Mouse (Mus musculus) small intestine, adult 2 months (tissue): ENCODE data around the gene Morc2b.

Experiments
- CTCF ChIP-seq: fragments of 200-500 bp; IDR thresholded peaks from 2 replicates; pipeline ENCODE4 v1.5.1; 2012; ENCODE audit warnings: low read depth, mild to moderate bottlenecking, control low read depth, inconsistent platforms, low read length, moderate library complexity, mixed read lengths; ENCODE audit not compliant: insufficient replicate concordance, insufficient read length; ENCODE audit errors: extremely low read depth
- POLR2A ChIP-seq: fragments of 200-500 bp; IDR thresholded peaks from 2 replicates; pipeline ENCODE4 v1.6.1; 2012; ENCODE audit warnings: low read depth, mild to moderate bottlenecking, control low read depth, inconsistent platforms, low read length, moderate library complexity

DNA sequence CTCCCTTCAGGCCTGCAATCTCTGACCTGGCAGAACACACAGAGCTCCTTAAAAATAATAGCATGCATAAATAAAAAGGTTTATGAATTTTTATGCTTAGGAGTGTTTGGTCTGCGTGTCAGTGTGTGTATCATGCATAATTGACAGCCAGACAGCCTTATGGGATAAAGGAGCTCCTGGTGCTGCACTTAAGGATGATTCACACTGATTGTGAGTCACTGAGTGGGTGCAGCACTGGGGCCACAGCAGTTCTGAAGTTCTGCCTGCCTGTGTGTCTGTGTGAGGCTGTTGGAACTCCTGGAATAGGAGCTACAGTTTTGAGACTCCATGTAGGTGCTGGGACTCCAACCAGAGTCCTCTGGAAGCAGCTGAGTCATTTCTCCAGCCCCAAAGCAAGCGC is 13.2 kb downstream of the Morc2b start:
- TF ChIP-seq CTCF (no peak), POLR2A (no peak)
